Mouse (Mus musculus) telencephalon, adult 2 months (tissue): ENCODE measurements around the gene Ankrd23.

Source experiments
- DNase-seq: peaks from one replicate; pipeline ENCODE4 v3.0.0-alpha.2; 2011; ENCODE audit warnings: low read depth, low spot score

Ankrd23 gene

DNA sequence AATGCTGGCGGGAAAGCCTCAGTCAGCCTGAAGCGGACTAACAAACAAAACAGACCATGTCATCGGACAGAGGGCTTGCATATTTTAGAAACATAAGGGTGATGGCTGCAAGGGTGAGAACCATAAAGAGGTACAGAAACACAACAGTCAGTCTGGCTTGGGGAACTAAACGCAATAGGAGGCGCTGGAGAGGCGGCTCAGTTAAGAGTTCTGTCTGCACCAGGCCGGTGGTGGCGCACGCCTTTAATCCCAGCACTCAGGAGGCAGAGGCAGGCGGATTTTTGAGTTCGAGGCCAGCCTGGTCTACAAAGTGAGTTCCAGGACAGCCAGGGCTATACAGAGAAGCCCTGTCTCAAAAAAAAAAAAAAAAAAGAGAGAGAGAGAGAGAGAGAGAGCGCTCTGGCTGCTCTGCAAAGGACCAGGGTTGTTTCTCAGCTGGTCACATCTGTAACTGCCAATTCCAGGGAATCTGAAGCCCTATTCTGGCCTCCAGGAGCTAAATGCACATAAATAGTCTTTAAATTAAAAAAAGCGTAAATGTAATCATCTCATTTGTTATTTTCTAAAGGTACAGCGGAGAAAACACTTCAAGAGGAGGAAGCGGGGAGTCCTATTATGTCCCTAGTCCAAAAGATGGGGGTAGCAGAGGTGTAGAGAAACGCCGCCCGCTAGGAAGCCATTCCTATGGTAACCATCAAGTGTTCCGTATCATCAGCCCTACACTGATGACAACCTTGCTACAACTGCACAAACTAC is 9.3 kb upstream of the Ankrd23 start:
- DNase-seq, result no peak

DNA sequence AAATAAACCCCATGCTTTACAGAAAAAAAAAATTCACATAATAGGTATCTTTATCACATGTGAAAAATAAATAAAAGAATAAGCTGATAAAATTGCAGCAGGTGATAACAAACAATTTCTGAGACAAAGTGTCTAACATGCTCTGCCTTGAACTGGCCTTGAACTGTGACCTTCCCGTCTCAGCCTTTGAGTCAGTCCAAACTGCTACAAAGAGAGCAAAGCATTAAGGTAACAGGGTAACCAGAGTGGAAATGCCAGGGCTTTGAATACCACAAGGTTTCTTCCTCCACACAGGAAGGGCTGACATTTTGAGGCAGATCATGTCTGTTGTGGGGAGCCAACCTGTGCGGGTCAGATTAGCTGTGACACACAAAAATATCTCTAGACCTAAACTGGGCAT is 8.7 kb upstream of the Ankrd23 start:
- no peak for DNase-seq

- DNase-seq, result no peak
These were observed 6.2 kb upstream of the Ankrd23 start for GRCm38 (mm10) chr1:36542925-36543324.

DNA sequence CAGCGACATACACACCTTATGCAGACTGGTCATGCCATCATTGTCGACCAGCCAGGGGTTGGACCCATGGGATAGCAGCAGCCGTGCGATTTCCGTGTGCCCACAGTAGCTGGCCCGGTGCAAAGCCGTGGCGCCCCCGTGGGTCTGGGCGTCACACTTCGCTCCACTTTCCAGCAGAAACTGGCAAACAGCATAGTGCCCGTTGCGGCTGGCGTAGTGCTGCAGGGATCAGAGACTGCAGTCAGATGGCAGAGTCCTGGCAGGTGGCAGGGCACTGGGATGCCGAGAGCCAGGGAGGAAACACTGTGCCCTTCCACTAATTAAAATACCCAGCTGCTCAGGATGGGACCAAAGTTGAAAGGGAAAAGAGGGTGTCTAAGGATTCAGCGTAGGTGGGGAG is 5.2 kb upstream of the Ankrd23 start:
- DNase-seq, result no peak

GRCm38 (mm10) chr1:36540807-36541206 is 4.1 kb upstream of the Ankrd23 start:
- DNase-seq, result no peak

- DNase-seq, result no peak
These were observed 3.4 kb upstream of the Ankrd23 start for GRCm38 (mm10) chr1:36540132-36540531.

DNA sequence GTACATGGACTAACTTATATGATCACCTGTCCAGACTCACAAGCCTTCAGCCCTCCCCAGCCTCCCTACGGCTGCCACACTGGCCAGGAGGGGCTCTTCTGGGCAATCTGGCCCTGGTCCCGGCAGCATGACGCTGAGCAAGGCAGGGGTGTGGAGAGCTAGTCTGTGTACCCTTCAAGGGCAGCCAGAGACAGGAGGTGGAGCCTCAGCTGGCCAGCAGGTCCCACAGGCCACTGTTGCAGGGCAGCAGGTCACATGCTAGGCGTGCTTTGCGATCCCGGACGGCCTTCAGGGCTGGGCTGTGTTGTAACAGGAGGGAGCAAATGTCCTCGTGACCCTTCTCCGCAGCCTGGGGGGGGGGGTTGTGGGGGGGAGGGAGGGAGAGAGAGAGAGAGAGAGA is 2.5 kb upstream of the Ankrd23 start, which contains the start of gene Gm42417:
Gene Gm42417, minus strand, starts transcription at position 244 of the 400 bp plus-strand sequence.
- DNase-seq, result no peak

DNA sequence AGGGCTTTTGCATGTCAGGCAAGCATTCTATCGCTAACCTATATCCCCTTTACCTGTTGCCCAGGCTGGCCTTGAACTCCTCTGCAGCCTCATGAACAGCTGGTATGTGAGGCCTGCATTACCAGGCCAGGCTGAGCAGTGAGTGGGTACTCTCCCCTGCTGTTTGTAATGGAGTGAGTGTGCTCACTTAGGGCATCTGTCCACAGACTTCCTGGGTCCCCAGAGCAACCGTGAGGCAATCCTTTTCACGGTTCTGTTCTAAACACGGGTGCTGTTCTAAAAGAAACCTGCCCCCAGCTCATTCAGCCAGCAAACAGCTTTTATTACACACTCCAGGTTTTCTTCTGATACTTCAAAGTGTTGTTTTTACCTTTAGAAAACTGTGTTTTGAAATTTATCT is 2.0 kb upstream of the Ankrd23 start:
- DNase-seq, result no peak

DNA sequence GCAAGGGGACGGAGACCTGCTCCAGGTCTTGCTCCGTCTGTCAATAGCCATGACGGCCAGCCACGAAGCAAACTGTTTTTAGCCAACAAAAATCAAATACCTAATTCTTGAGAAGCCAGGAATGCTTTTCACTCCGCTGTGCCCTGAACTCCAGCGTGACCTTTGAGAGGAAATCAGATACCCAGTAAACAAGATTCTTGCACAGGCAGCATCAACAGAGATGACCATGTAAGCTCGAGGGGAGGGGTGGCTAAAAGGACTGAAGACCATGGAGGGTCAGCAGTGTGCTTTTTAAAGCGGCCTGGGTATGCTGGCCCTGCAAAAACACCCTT is 320 bp downstream of the Ankrd23 start:
- DNase-seq, result no peak

DNA sequence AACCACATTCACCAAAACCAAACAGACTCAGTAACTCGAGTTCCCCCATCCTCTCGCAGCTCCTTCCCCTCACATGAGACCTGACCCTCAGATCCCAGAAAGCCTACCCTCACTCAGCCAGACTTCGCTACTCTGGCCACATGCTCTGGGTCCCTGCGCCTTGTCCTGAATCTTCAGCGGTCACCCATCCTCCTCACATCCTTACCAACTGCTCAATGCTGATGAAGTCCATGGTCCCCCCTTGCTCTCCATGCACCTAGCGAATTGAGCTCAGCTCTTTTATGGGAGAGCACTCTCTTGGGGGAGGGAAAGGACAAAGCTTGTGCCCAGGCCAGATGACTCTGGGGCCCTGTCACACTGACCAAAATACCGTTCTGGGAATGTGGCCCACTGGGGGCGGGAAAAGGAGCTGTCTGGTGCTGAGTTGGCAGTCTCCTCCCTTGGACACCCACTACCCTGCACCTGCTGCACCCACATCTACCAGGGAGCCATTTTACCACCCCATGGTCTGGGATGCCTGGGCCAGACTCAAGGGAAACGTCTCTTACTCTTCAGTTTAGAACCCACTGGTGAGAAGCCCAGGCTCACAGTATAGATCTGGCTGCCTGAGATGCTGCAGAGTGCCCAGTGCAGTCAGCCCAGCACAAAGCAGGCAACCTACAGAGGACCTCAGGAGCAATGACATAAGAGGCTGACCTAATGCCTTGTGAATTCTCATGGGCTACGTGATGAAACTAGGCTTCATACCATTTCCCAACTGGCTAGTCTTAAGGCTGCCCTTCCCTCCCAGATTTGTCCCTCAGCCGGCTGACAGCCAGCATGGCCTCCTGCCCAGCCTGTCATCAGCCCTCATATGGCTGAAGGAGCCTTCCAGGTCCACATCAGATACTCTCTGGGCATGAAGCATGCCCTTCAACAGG is 946 bp downstream of the Ankrd23 start:
- DNase-seq, result no peak

DNA sequence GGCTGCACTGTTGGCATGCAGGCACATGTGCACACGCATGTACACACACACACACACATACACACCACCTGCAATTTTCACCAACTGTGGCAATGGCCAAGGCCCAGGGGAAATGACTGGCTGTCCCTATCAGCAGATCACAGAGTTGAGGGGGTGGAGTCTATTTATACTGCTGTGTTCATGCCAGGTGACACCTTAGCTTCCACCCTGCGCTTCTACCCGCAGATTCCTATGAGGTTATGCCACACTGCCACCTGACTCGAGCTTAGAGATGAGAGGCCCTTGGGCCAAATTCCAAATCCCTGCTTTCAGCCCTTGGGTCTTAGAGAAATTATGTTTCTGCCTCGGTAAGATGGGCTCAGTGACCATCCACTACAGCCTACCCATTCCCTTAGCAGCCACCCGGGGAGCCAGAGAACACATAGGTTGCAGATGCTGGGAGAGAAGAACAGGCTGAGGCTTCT is 2.1 kb downstream of the Ankrd23 start:
- no peak for DNase-seq

- DNase-seq, result no peak
These were observed 3.1 kb downstream of the Ankrd23 start for GRCm38 (mm10) chr1:36533546-36533945.

DNA sequence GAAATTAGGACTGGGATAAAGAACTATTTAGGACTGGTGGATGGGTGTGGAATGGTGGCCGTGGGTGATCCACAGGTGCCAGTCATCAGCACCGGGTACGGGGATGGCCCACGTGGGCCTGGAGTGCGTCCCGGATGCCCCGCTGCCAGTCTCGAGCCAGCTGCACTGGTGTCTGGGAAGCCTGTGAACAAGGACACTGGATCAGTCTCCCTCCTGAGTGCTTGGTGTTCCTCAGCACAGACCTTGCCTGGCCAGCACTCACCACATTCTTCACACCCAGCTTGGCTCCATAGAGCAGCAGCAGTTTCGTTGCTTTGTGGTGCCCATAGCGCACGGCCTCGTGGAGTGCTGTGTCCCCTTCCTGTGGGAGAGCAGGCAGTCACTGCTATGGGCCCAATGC is 5.2 kb downstream of the Ankrd23 start:
- DNase-seq, result no peak

- DNase-seq, result no peak
These were observed 5.7 kb downstream of the Ankrd23 start for GRCm38 (mm10) chr1:36530962-36531361.

DNA sequence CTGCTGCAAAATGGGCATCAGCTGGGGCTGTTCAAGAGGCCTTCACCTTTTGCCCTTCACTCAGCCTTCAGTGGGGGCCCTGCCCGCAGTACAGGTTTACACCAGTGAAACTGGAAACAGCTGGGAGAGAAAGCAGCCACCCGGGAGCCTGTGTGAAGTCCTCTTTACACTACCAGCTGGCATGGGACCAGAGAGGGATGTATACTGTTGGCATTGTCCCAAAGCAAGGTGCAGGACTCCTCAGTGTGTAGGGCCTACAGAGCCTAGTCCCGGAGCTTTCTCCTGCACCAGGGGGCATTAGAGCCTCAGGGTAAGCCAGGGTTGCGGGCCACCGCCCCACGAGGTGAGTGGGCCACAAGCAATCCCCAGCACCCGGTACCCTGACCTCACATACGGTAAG is 6.2 kb downstream of the Ankrd23 start:
- no peak for DNase-seq

DNA sequence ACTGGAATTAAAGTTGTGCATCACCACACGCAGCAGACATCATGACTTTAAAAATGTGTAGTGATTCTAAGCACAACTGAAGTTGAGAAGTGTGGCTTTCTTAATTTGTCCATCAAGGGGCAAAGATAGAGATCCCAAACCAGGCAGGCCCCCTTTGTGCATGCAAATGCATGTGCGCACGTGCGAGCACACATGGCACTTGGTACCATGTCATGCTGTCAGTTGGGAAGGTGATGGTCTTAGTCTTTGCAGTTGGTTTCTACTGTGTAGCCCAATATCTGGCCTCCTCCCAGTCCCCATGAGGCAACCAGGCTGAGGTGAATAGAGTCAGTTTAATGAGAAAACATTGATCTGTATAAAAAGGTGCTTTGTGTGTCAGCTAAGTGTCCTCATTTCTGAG is 6.8 kb downstream of the Ankrd23 start:
- no peak for DNase-seq

- DNase-seq, result no peak
These were observed 7.4 kb downstream of the Ankrd23 start for GRCm38 (mm10) chr1:36529274-36529673.

DNA sequence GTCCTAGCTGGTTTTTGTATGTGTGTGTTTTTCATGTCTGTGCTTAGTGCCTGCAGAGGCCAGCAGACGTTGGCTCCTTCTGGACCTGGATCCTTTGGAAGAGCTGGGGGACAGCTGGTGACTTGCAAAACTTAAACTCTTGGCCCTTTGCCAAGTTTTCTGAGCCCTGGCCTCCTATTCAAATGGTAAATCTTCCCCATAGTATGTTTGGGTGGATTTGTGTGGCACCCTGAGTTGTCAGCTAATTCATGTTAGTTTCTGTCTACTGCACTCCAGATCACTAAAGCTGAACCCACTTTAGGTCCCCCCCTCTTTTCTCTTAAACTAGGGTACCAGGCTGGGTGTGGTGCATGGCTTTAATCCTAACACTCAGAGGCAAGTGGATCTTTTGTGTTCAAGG is 8.3 kb downstream of the Ankrd23 start:
- DNase-seq, result no peak

DNA sequence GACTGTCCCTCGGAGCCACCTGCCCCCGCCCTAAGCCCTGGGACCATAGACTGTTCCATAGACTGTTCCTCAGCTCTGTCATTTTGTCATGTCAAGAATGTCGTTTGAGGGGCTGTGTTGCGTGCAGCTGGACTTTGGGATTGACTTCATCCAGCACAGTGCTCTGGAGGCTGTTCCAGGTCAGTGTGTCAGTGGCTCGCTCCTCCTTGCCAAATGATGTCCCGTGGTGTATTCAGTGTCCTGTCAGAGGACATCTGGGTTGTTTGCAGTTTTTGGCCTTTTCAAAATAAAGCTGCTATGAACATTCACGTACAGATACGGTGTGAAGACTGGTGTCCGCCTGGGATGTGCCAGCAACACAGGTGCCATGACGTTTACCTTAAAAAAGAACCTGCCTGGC is 9.8 kb downstream of the Ankrd23 start:
- DNase-seq, result no peak

DNA sequence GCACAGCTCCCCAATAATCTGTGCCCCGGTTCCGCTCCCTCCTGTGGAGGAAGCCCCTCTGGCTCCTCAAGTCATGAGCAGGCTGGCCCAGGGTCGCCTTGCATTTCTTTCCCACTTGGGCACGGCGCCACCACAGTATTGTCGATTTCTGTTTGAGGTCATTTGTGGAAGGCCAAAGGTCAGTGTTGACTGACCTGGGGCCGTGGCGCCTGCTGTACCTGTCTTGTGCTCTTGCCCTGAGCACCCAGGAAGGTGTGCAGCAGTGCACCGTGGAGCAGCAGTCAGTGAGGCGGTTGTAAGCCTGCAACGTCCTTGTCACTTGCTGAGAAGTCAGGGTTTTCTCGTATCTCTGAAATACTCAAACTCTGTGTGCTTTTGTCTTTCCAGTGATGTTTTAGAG is 10.9 kb downstream of the Ankrd23 start:
- DNase-seq, result no peak

- DNase-seq, result no peak
These were observed 12.6 kb downstream of the Ankrd23 start for GRCm38 (mm10) chr1:36524058-36524457.

DNA sequence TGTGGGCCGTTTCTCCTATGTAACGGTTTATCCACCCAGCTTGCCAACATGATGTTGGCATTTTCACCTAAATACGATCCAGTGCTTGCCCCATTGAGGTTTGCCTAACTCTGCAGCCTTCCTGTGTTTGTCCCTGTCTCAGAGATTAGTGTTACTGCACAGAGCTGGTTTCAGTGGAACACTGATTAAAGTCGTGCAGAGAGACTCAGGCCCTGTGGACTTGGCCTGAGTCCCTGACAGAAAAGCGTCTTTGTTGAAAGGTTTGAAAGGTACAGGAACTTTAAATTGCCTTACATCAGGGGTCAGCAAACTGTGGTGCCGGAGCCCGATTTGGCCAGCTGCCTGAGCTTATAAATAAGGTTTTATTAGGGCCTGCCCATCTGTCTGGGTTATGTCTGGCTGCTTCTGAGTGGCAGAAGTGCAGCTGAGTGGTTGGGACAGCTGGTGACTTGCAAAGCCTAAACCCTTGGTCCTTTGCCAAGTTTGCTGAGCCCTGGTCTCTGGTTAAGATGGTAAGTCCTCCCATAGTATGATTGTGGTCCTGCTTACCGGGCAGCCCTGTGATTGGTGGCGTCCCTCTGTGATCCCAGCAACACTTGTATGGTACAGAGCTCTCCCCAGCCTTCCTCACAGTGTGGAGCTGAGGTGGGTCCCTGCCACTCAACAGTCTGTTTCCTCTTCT is 13.2 kb downstream of the Ankrd23 start:
- DNase-seq, result no peak
